Mouse (Mus musculus) liver, adult 2 months (tissue): Measurements from ENCODE around the gene Odf4.
"Not testable (repeated sequence)": the region's sequence is repeated elsewhere in the genome, so short reads cannot be mapped to it uniquely, and the experiment has no call there.

Source experiments
- CTCF ChIP-seq: fragments of 200-500 bp; IDR thresholded peaks from 2 replicates; pipeline ENCODE4 v1.5.1; 2011; ENCODE audit warnings: low read depth, low read length, control low read depth
- POLR2A ChIP-seq: fragments of 200-500 bp; IDR thresholded peaks from 2 replicates; pipeline ENCODE4 v1.6.1; 2011; ENCODE audit warnings: low read length, control low read depth; ENCODE audit not compliant: insufficient read depth; ENCODE audit errors: extremely low read depth

DNA sequence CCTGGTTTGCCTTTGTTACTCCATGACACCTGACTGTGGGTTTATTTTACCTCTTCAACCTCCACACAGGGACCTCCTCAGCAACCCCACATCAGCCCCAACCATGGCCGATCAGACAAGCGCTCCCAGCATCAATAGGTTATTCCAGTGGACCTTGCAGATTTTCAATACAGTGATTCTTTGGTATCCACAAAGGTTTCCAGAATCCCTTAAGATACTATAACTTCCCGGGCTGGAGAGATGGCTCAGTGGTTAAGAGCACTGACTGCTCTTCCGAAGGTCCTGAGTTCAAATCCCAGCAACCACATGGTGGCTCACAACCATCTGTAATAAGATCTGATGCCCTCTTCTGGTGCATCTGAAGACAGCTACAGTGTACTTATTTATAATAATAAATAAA is 10.1 kb upstream of the Odf4 start:
- TF ChIP-seq CTCF, POLR2A: not testable (repeated sequence)
